Mouse (Mus musculus): ENCODE data around the gene Gm11232. TPM values are rescaled to one million over a fixed set of nuclear protein-coding genes. Genes with fewer than 3 reads are reported as not detected.

Gene Gm11232
- not detected for total RNA-seq (2022)

- DNase-seq (ENCODE audit: low spot score in 2 of 2) = no peak
These were observed at the start of gene Gm11232 for GRCm38 (mm10) chr4:71757865-71758264. Gene Gm11232 (minus strand): TSS chr4:71757965.

- DNase-seq (ENCODE audit: low spot score in 2 of 2) = no peak
These were observed 48.3 kb upstream of the Gm11232 start for GRCm38 (mm10) chr4:71805977-71806534.

GRCm38 (mm10) chr4:71765529-71765928 is 7.8 kb upstream of the Gm11232 start:
- DNase-seq (ENCODE audit: low spot score in 2 of 2) = no peak

GRCm38 (mm10) chr4:71765071-71765470 is 7.3 kb upstream of the Gm11232 start:
- DNase-seq (ENCODE audit: low spot score in 2 of 2) = no peak

GRCm38 (mm10) chr4:71756441-71757221 is 1.1 kb downstream of the Gm11232 start:
- DNase-seq (ENCODE audit: low spot score in 2 of 2) = no peak

GRCm38 (mm10) chr4:71745741-71746140 is 12.0 kb downstream of the Gm11232 start:
- DNase-seq (ENCODE audit: low spot score in 2 of 2) = no peak

GRCm38 (mm10) chr4:71736529-71736928 is 21.2 kb downstream of the Gm11232 start:
- DNase-seq (ENCODE audit: low spot score in 2 of 2) = no peak

GRCm38 (mm10) chr4:71735261-71735660 is 22.5 kb downstream of the Gm11232 start:
- no peak for DNase-seq (ENCODE audit: low spot score in 2 of 2)

GRCm38 (mm10) chr4:71729401-71729800 is 28.4 kb downstream of the Gm11232 start:
- no peak for DNase-seq (ENCODE audit: low spot score in 2 of 2)

GRCm38 (mm10) chr4:71727611-71728010 is 30.2 kb downstream of the Gm11232 start:
- DNase-seq (ENCODE audit: low spot score in 2 of 2) = no peak

- no peak for DNase-seq (ENCODE audit: low spot score in 2 of 2)
These were observed 30.7 kb downstream of the Gm11232 start for GRCm38 (mm10) chr4:71727056-71727455.

- DNase-seq (ENCODE audit: low spot score in 2 of 2) = no peak
These were observed 31.9 kb downstream of the Gm11232 start for GRCm38 (mm10) chr4:71725889-71726288.

Data from layer of hippocampus, adult 8-10 months (tissue).